Mouse (Mus musculus) limb, embryonic 11.5 days (tissue): ENCODE measurements around the gene Tbl2. TPM values are rescaled to one million over a fixed set of nuclear protein-coding genes. Genes with fewer than 3 reads are reported as not detected.

Source experiments
- ATAC-seq: fragments of 200-750 bp; cut with Nextera tagmentation; 2 replicates; pipeline ENCODE4 v1.8.0; 2017; ENCODE audit warnings: low read depth; ENCODE audit not compliant: insufficient number of reproducible peaks, low FRiP score, low TSS enrichment
- DNase-seq: peaks from one replicate; pipeline ENCODE4 v3.0.0-alpha.2; 2015; ENCODE audit warnings: low spot score
- H3K27ac ChIP-seq: fragments of 300-500 bp; sonication (generic); replicated peaks from 2 replicates; pipeline ENCODE4 v1.5.1; 2014; ENCODE audit warnings: low read depth, mild to moderate bottlenecking, low read length
- H3K27me3 ChIP-seq: fragments of 300-500 bp; sonication (generic); 2 replicates; pipeline ENCODE4 v1.6.1; 2014; ENCODE audit warnings: mild to moderate bottlenecking, low read length, mixed read lengths; ENCODE audit not compliant: control insufficient read depth, insufficient read depth
- H3K36me3 ChIP-seq: fragments of 300-500 bp; sonication (generic); 2 replicates; pipeline ENCODE4 v1.6.1; 2014; ENCODE audit warnings: mild to moderate bottlenecking, low read length, moderate library complexity, mixed read lengths; ENCODE audit not compliant: control insufficient read depth, insufficient read depth
- H3K4me1 ChIP-seq: fragments of 300-500 bp; sonication (generic); 2 replicates; pipeline ENCODE4 v1.6.1; 2014; ENCODE audit warnings: low read length, mixed read lengths; ENCODE audit not compliant: control insufficient read depth, insufficient read depth
- H3K4me2 ChIP-seq: fragments of 300-500 bp; sonication (generic); 2 replicates; pipeline ENCODE4 v1.6.1; 2014; ENCODE audit warnings: low read depth, mild to moderate bottlenecking, moderate library complexity; ENCODE audit not compliant: severe bottlenecking
- H3K4me3 ChIP-seq: fragments of 300-500 bp; sonication (generic); 2 replicates; pipeline ENCODE4 v1.5.1; 2014; ENCODE audit warnings: low read depth, low read length
- H3K9ac ChIP-seq: fragments of 300-500 bp; sonication (generic); 2 replicates; pipeline ENCODE4 v1.6.1; 2014; ENCODE audit warnings: mild to moderate bottlenecking, low read length
- H3K9me3 ChIP-seq: fragments of 300-500 bp; sonication (generic); 2 replicates; pipeline ENCODE4 v1.6.1; 2016; ENCODE audit warnings: low read length; ENCODE audit not compliant: control insufficient read depth
- WGBS: fragments of 180-500 bp; shearing (Covaris S2); extraction: QIAGEN DNeasy Blood & Tissue Kit; methylation state at CpG from one replicate; pipeline ENCODE4 v1.1.7; 2014; 5-methylcytosine and 5-hydroxymethylcytosine counted together
- polyA plus RNA-seq: library from polyadenylated mRNA; unstranded; fragments of >200 nt; fragmentation: Nextera tagmentation; extraction: Ambion mirVana; gene quantifications from 2 replicates; pipeline ENCODE4 v1.2.1, GENCODE M21; 2014

Tbl2 gene
- polyA plus RNA-seq, 1 experiment from 2014 or later: 21.4 TPM

GRCm38 (mm10) chr5:135109976-135110375 is 39.5 kb upstream of the Tbl2 start:
- ATAC-seq (no peak), DNase-seq (no peak)
- H3K4me3 ChIP-seq: no peak overlapping the region
- no peak overlapping the region for H3K4me2 ChIP-seq
- no peak overlapping the region for H3K27ac ChIP-seq
- H3K9ac ChIP-seq: no peak overlapping the region
- peaks cover 23% of the 10 kb centered on the region for H3K27me3 ChIP-seq
- no peaks in the 10 kb centered on the region for H3K9me3 ChIP-seq
- H3K36me3 ChIP-seq: no peaks in the 10 kb centered on the region
- peaks cover 8% of the 10 kb centered on the region; the same call in 1 of the 2 replicates for H3K4me1 ChIP-seq
- WGBS: 81% methylated on average over 6 of the region's 6 CpGs

- Histone ChIP-seq H3K4me3 (no peak overlapping the region), H3K36me3 (no peaks in the 10 kb centered on the region), H3K9me3 (no peaks in the 10 kb centered on the region), H3K4me2 (no peak overlapping the region), H3K27ac (no peak overlapping the region), H3K4me1 (no peaks in the 10 kb centered on the region), H3K9ac (no peak overlapping the region), H3K27me3 (peaks cover 3% of the 10 kb centered on the region; the same call in 1 of the 2 replicates)
- no peak for ATAC-seq
- 88% methylated on average over 12 of the region's 12 CpGs for WGBS
- DNase-seq: no peak
Observed at GRCm38 (mm10) chr5:135113782-135114181, 35.7 kb upstream of the Tbl2 start.

- no peak for ATAC-seq
Observed at GRCm38 (mm10) chr5:135115241-135115640, 34.2 kb upstream of the Tbl2 start.

GRCm38 (mm10) chr5:135118589-135119081 is 30.8 kb upstream of the Tbl2 start:
- H3K4me2 ChIP-seq: no peak overlapping the region
- WGBS: 24% methylated on average over 6 of the region's 6 CpGs

More at GRCm38 (mm10) chr5:135115241-135115640, 34.2 kb upstream of the Tbl2 start:
- no peak for DNase-seq
- Histone ChIP-seq H3K27ac (no peak overlapping the region), H3K4me1 (no peaks in the 10 kb centered on the region), H3K27me3 (no peaks in the 10 kb centered on the region), H3K36me3 (no peaks in the 10 kb centered on the region), H3K4me2 (no peak overlapping the region), H3K4me3 (no peak overlapping the region), H3K9ac (no peak overlapping the region), H3K9me3 (no peaks in the 10 kb centered on the region)
- 86% methylated on average over 8 of the region's 8 CpGs for WGBS

GRCm38 (mm10) chr5:135120753-135121152 is 28.7 kb upstream of the Tbl2 start:
- Histone ChIP-seq H3K4me2 (no peak overlapping the region), H3K27ac (no peak overlapping the region), H3K4me3 (no peak overlapping the region), H3K27me3 (peaks cover 11% of the 10 kb centered on the region), H3K4me1 (no peaks in the 10 kb centered on the region), H3K36me3 (no peaks in the 10 kb centered on the region), H3K9ac (no peak overlapping the region), H3K9me3 (no peaks in the 10 kb centered on the region)
- DNase-seq (no peak), ATAC-seq (no peak)
- WGBS: 68% methylated on average over 4 of the region's 4 CpGs

More at GRCm38 (mm10) chr5:135118589-135119081, 30.8 kb upstream of the Tbl2 start:
- ATAC-seq (no peak), DNase-seq (peak; percentile 65)
- Histone ChIP-seq H3K27me3 (peaks cover 11% of the 10 kb centered on the region), H3K4me1 (no peaks in the 10 kb centered on the region), H3K9me3 (no peaks in the 10 kb centered on the region), H3K36me3 (no peaks in the 10 kb centered on the region), H3K27ac (no peak overlapping the region), H3K9ac (no peak overlapping the region), H3K4me3 (no peak overlapping the region)

GRCm38 (mm10) chr5:135126121-135126520 is 23.3 kb upstream of the Tbl2 start:
- ATAC-seq: no peak
- peaks cover 8% of the 10 kb centered on the region for H3K27me3 ChIP-seq

GRCm38 (mm10) chr5:135127669-135128068 is 21.8 kb upstream of the Tbl2 start:
- 79% methylated on average over 6 of the region's 6 CpGs for WGBS
- H3K9ac ChIP-seq: no peak overlapping the region
- DNase-seq (no peak), ATAC-seq (no peak)
- H3K4me3 ChIP-seq: no peak overlapping the region
- peaks cover 7% of the 10 kb centered on the region for H3K27me3 ChIP-seq
- H3K4me2 ChIP-seq: no peak overlapping the region
- no peaks in the 10 kb centered on the region for H3K4me1 ChIP-seq
- H3K9me3 ChIP-seq: no peaks in the 10 kb centered on the region
- H3K27ac ChIP-seq: no peak overlapping the region
- H3K36me3 ChIP-seq: no peaks in the 10 kb centered on the region

More at GRCm38 (mm10) chr5:135126121-135126520, 23.3 kb upstream of the Tbl2 start:
- Histone ChIP-seq H3K9me3 (no peaks in the 10 kb centered on the region), H3K36me3 (no peaks in the 10 kb centered on the region), H3K27ac (no peak overlapping the region), H3K4me3 (no peak overlapping the region), H3K9ac (no peak overlapping the region), H3K4me2 (no peak overlapping the region), H3K4me1 (no peaks in the 10 kb centered on the region)
- WGBS: 57% methylated on average over 6 of the region's 6 CpGs
- no peak for DNase-seq

GRCm38 (mm10) chr5:135129747-135130146 is 19.7 kb upstream of the Tbl2 start:
- Histone ChIP-seq H3K27me3 (peaks cover 26% of the 10 kb centered on the region), H3K9me3 (no peaks in the 10 kb centered on the region), H3K9ac (no peak overlapping the region), H3K4me3 (no peak overlapping the region), H3K36me3 (no peaks in the 10 kb centered on the region), H3K27ac (no peak overlapping the region), H3K4me1 (no peaks in the 10 kb centered on the region), H3K4me2 (no peak overlapping the region)
- no peak for DNase-seq
- ATAC-seq: no peak
- WGBS: 86% methylated on average over 4 of the region's 4 CpGs
